Mouse (Mus musculus): ENCODE measurements around the gene S100a6. TPM values are rescaled to one million over a fixed set of nuclear protein-coding genes. Genes with fewer than 3 reads are reported as not detected.

The S100a6 gene
- 3.3 and 8.6 TPM in 2 replicates for polyA plus RNA-seq (2012)

DNA sequence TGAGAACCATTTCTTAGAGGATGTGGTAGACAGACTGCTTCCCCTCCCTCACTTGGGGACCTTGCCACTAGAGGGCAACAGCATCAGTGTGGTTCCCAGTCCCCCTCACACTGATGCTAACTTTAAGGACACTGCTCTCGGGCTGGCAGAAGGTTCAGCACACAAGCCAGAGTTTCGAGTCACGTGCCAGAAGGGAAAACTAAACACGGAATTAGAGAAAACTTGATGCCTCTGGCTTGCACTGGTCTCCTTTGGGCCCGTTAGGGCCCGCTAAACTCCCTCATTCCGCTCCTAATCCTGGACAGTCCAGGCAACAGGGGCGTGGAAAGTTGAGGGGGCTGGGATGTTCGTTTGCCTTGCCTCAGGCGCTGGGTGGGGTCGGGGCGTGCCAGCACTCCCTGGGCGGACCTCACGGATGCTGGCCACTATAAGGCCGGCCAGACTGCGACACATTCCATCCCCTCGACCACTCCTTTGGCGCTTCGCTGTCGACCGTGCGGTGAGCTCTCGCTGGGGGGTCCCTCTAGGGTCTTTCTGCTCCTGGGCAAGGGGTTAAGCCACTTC lies at the start of gene S100a6:
S100a6 (plus strand) TSS at position 155 of the 564 bp plus-strand sequence.

DNA sequence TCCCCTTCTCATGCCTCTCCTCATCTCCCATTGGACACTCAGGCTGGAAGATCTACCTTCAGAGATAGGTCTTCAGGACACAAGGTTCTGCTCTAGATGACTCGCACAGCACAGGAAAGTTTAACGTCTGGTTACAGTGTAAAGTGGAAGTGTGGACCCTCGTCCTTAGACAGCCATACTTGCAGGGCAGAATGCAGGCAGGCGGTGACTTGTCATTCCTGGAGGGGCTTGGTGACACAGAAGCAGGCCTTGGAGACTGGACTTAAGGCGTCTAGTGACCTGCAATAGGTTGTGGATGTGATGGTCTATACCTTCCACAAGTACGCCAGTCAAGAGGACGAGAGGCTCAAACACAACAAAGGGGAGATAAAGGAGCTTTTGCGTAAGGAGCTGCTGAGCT lies 22.7 kb upstream of the S100a6 start, which contains the start of gene S100a2:
S100a2 (plus strand) TSS at position 301 of the 400 bp plus-strand sequence.

DNA sequence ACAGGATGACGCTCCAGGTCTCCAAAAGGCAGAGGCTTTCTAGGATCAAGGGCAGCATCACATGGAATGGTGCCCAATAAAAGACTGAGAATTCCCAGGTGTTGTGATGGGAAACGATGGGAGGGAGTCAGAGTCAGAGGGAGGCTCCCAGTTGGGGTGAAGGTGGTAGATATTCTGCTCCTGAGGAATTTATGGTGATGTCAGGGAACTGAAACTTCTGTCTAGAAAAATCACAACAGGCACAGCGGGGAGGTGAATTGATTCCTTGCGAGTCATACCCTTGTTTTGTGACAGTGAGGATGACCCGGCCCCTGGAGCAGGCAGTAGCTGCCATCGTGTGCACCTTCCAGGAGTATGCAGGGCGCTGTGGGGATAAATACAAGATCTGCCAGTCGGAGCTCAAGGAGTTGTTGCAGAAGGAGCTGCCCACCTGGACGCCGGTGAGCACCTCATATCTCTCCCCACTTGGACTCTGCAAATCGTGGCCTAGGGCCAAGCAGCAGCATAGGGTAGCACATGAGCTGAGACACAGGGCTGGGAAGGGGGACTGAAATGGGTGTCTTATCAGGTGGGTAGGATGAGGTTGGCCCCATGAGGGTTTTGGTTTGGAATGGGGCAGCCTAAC lies 11.1 kb upstream of the S100a6 start, which contains the start of gene Gm42674:
Gm42674 (plus strand) TSS at position 419 of the 625 bp plus-strand sequence.

GRCm38 (mm10) chr3:90603623-90604022 lies 9.1 kb upstream of the S100a6 start, which contains the start of gene S100a4:
TSS of gene S100a4 (plus strand) at chr3:90603771.

GRCm38 (mm10) chr3:90608223-90608622 lies 4.5 kb upstream of the S100a6 start, which contains the start of gene S100a5:
TSS of gene S100a5 (plus strand) at chr3:90608523.

GRCm38 (mm10) chr3:90653717-90654116 lies 41.0 kb downstream of the S100a6 start, which contains the start of gene S100a7a:
TSS of gene S100a7a (plus strand) at chr3:90654017.

GRCm38 (mm10) chr3:90668846-90669245 lies 56.2 kb downstream of the S100a6 start, which contains the start of gene S100a8:
TSS of gene S100a8 (plus strand) at chr3:90668978.

Other genes starting within 250 kb of the S100a6 start
- 3.5 TPM in 2 replicates for gene Slc27a3, start 222.9 kb upstream of the S100a6 start, polyA plus RNA-seq (2012)
- gene Ints3, start 179.3 kb upstream of the S100a6 start, polyA plus RNA-seq (2012), result 24.4 and 25.8 TPM in 2 replicates
- 0.57 and 1.1 TPM in 2 replicates for gene Npr1, start 147.0 kb upstream of the S100a6 start, polyA plus RNA-seq (2012)
- 17.1 and 20.8 TPM in 2 replicates for gene Ilf2, start 136.8 kb upstream of the S100a6 start, polyA plus RNA-seq (2012)
- gene Snapin, start 121.8 kb upstream of the S100a6 start, polyA plus RNA-seq (2012), result 4.0 and 5.0 TPM in 2 replicates
- 90.2 and 101 TPM in 2 replicates for gene Chtop, start 103.4 kb upstream of the S100a6 start, polyA plus RNA-seq (2012)
- gene S100a1, start 98.5 kb upstream of the S100a6 start, polyA plus RNA-seq (2012), result 13.4 and 15.3 TPM in 2 replicates
- 13.6 and 14.3 TPM in 2 replicates for gene S100a13, start 98.4 kb upstream of the S100a6 start, polyA plus RNA-seq (2012)
- 0.27 and 0.37 TPM in 2 replicates for gene S100a14, start 86.0 kb upstream of the S100a6 start, polyA plus RNA-seq (2012)
- gene S100a16, start 75.6 kb upstream of the S100a6 start, polyA plus RNA-seq (2012), result not detected in 2 replicates
- gene S100a3, start 52.3 kb upstream of the S100a6 start, polyA plus RNA-seq (2012), result not detected in 2 replicates
- gene S100a2, start 22.6 kb upstream of the S100a6 start, polyA plus RNA-seq (2012), result not detected in 2 replicates
- gene Gm42674, start 11.0 kb upstream of the S100a6 start, polyA plus RNA-seq (2012), result not detected in 2 replicates
- 2.6 and 3.5 TPM in 2 replicates for gene S100a4, start 9.1 kb upstream of the S100a6 start, polyA plus RNA-seq (2012)
- not detected in 2 replicates for gene S100a5, start 4.4 kb upstream of the S100a6 start, polyA plus RNA-seq (2012)
- gene S100a7a, start 41.1 kb downstream of the S100a6 start, polyA plus RNA-seq (2012), result 0.09 TPM in 1 of 2 replicates, not detected in the other
- 105 and 115 TPM in 2 replicates for gene S100a8, start 56.1 kb downstream of the S100a6 start, polyA plus RNA-seq (2012)
- 311 and 336 TPM in 2 replicates for gene S100a9, start 82.8 kb downstream of the S100a6 start, polyA plus RNA-seq (2012)
- gene Pglyrp4, start 114.0 kb downstream of the S100a6 start, polyA plus RNA-seq (2012), result not detected in 2 replicates
- gene Gm5849, start 165.0 kb downstream of the S100a6 start, polyA plus RNA-seq (2012), result not detected in 2 replicates

Measured in megakaryocyte-erythroid progenitor cell, adult 5 weeks (primary cell).